Mouse (Mus musculus): ENCODE data around the gene Tmem141.

GRCm38 (mm10) chr2:25617578-25617977 lies 4.2 kb downstream of the Tmem141 start, which contains the start of gene Ccdc183:
- TF ChIP-seq POLR2A (IDR thresholded peaks at IDR 0.05; ENCODE audit: borderline replicate concordance, control insufficient read depth, low read depth, low read length), result no peak
- TF ChIP-seq CTCF (IDR thresholded peaks at IDR 0.05; ENCODE audit: control insufficient read depth, insufficient read depth, low read length), result no peak

Data from bone marrow, adult 2 months (tissue).